Mouse (Mus musculus): ENCODE data around the gene Grik1.

Gene Grik1

DNA sequence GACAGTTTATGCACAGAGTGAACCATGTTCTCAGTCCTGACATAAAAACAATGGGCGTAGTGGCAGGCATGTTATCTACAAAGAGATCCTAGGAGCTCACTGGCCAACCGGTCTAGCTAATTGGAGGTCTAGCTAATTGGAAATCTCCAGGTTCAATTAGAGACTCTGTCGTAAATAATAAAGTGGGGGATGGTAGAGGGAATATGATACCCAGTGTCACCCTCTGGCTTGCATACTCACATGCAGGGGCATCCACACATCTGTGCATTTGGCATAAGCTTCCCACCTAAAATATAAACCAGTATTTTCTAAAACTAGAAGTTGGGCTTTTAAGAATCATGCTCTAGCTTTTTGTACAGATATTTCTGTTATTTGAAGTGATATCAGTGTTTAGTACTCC lies 229.1 kb downstream of the Grik1 start:
- no peaks in the 10 kb centered on the region for H3K9me3 ChIP-seq (ENCODE audit: low read length)
- H3K4me1 ChIP-seq (replicated peaks; ENCODE audit: low read depth, low read length) = no peaks in the 10 kb centered on the region
- H3K27me3 ChIP-seq (ENCODE audit: insufficient read depth, low read length) = no peaks in the 10 kb centered on the region
- no peak overlapping the region for H3K4me3 ChIP-seq (replicated peaks; ENCODE audit: low read length)
- no peaks in the 10 kb centered on the region for H3K36me3 ChIP-seq (ENCODE audit: insufficient read depth, low read length)
- no peak for TF ChIP-seq POU5F1 (IDR thresholded peaks at IDR 0.05; ENCODE audit: borderline replicate concordance, low read length)
- no peak for TF ChIP-seq CTCF (conservative IDR thresholded peaks at IDR 0.05; ENCODE audit: low read length)
- TF ChIP-seq NANOG (IDR thresholded peaks at IDR 0.05; ENCODE audit: borderline replicate concordance, low read length) = no peak

- H3K4me1 ChIP-seq (replicated peaks; ENCODE audit: low read depth, low read length) = 0 out of 2 replicates have a peak, but pooled peaks cover 7% of the 10 kb centered on the region
Measured at GRCm38 (mm10) chr16:88048121-88048520, 241.9 kb downstream of the Grik1 start.

GRCm38 (mm10) chr16:88044321-88044720 lies 245.7 kb downstream of the Grik1 start:
- Histone ChIP-seq H3K4me3 (replicated peaks; ENCODE audit: low read length) (no peak overlapping the region), H3K9me3 (ENCODE audit: low read length) (no peaks in the 10 kb centered on the region), H3K36me3 (ENCODE audit: insufficient read depth, low read length) (no peaks in the 10 kb centered on the region), H3K4me1 (replicated peaks; ENCODE audit: low read depth, low read length) (no peaks in the 10 kb centered on the region), H3K27me3 (ENCODE audit: insufficient read depth, low read length) (no peaks in the 10 kb centered on the region)
- TF ChIP-seq CTCF (conservative IDR thresholded peaks at IDR 0.05; ENCODE audit: low read length) = no peak
- no peak for TF ChIP-seq NANOG (IDR thresholded peaks at IDR 0.05; ENCODE audit: borderline replicate concordance, low read length)
- no peak for TF ChIP-seq POU5F1 (IDR thresholded peaks at IDR 0.05; ENCODE audit: borderline replicate concordance, low read length)

More at GRCm38 (mm10) chr16:88048121-88048520, 241.9 kb downstream of the Grik1 start:
- no peaks in the 10 kb centered on the region for H3K9me3 ChIP-seq (ENCODE audit: low read length)
- TF ChIP-seq CTCF (conservative IDR thresholded peaks at IDR 0.05; ENCODE audit: low read length) (no peak), POU5F1 (IDR thresholded peaks at IDR 0.05; ENCODE audit: borderline replicate concordance, low read length) (no peak), NANOG (IDR thresholded peaks at IDR 0.05; ENCODE audit: borderline replicate concordance, low read length) (no peak)
- H3K36me3 ChIP-seq (ENCODE audit: insufficient read depth, low read length) = no peaks in the 10 kb centered on the region
- no peak overlapping the region for H3K4me3 ChIP-seq (replicated peaks; ENCODE audit: low read length)
- no peaks in the 10 kb centered on the region for H3K27me3 ChIP-seq (ENCODE audit: insufficient read depth, low read length)

- TF ChIP-seq NANOG (IDR thresholded peaks at IDR 0.05; ENCODE audit: borderline replicate concordance, low read length) (no peak), POU5F1 (IDR thresholded peaks at IDR 0.05; ENCODE audit: borderline replicate concordance, low read length) (no peak), CTCF (conservative IDR thresholded peaks at IDR 0.05; ENCODE audit: low read length) (no peak)
- Histone ChIP-seq H3K4me3 (replicated peaks; ENCODE audit: low read length) (no peak overlapping the region), H3K27me3 (ENCODE audit: insufficient read depth, low read length) (no peaks in the 10 kb centered on the region), H3K4me1 (replicated peaks; ENCODE audit: low read depth, low read length) (no peaks in the 10 kb centered on the region), H3K9me3 (ENCODE audit: low read length) (no peaks in the 10 kb centered on the region), H3K36me3 (ENCODE audit: insufficient read depth, low read length) (no peaks in the 10 kb centered on the region)
Measured at GRCm38 (mm10) chr16:88042458-88042857, 247.6 kb downstream of the Grik1 start.

GRCm38 (mm10) chr16:88038503-88039091 lies 251.5 kb downstream of the Grik1 start:
- Histone ChIP-seq H3K9me3 (ENCODE audit: low read length) (no peaks in the 10 kb centered on the region), H3K27me3 (ENCODE audit: insufficient read depth, low read length) (no peaks in the 10 kb centered on the region), H3K4me1 (replicated peaks; ENCODE audit: low read depth, low read length) (no peaks in the 10 kb centered on the region), H3K36me3 (ENCODE audit: insufficient read depth, low read length) (no peaks in the 10 kb centered on the region), H3K4me3 (replicated peaks; ENCODE audit: low read length) (no peak overlapping the region)
- TF ChIP-seq NANOG (IDR thresholded peaks at IDR 0.05; ENCODE audit: borderline replicate concordance, low read length) (no peak), CTCF (conservative IDR thresholded peaks at IDR 0.05; ENCODE audit: low read length) (no peak), POU5F1 (IDR thresholded peaks at IDR 0.05; ENCODE audit: borderline replicate concordance, low read length) (no peak)

DNA sequence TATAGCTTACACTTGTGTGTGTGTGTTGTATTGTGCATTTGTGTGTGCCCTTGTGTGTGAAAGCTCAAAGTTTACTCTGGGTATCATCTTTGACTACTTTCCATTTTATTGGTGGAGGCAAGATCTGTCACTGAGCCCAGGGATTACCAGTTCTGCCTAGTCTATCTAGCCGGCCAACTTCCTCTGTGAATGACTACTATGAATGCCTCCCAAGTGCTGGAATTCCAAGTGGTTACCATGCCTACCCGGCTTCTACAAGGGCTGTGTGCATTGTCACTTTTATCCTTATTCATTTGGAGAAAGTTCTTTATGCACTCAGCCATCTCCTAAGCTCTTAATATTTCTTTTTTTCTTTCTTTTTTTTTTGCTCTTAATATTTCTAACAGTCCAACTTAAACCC lies 301.3 kb downstream of the Grik1 start:
- no peaks in the 10 kb centered on the region for H3K27me3 ChIP-seq (ENCODE audit: insufficient read depth, low read length)
- no peaks in the 10 kb centered on the region for H3K9me3 ChIP-seq (ENCODE audit: low read length)
- H3K4me1 ChIP-seq (replicated peaks; ENCODE audit: low read depth, low read length) = no peaks in the 10 kb centered on the region
- TF ChIP-seq POU5F1 (IDR thresholded peaks at IDR 0.05; ENCODE audit: borderline replicate concordance, low read length) (no peak), NANOG (IDR thresholded peaks at IDR 0.05; ENCODE audit: borderline replicate concordance, low read length) (no peak), CTCF (conservative IDR thresholded peaks at IDR 0.05; ENCODE audit: low read length) (no peak)
- H3K36me3 ChIP-seq (ENCODE audit: insufficient read depth, low read length) = no peaks in the 10 kb centered on the region
- no peak overlapping the region for H3K4me3 ChIP-seq (replicated peaks; ENCODE audit: low read length)

- no peaks in the 10 kb centered on the region for H3K4me1 ChIP-seq (replicated peaks; ENCODE audit: low read depth, low read length)
Measured at GRCm38 (mm10) chr16:87984201-87984870, 305.7 kb downstream of the Grik1 start.

DNA sequence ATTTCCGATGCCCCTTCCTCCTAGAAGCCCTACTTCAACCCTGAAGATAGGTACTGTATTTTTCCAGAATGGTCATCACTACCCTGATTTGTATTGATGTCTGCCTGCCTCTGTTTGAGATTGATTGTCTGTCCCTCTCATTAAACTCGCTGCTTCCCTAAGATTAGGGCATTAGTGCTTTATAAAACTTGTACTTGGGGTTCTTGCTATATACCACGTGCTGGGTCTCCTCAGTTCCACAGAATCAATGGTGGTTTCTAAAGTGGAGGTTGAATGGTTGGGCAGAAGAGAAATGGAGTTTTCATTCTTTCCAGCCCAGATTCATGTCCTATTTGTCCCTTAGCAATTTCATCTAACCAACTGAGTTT lies 316.0 kb downstream of the Grik1 start:
- no peaks in the 10 kb centered on the region for H3K27me3 ChIP-seq (ENCODE audit: insufficient read depth, low read length)
- H3K36me3 ChIP-seq (ENCODE audit: insufficient read depth, low read length) = no peaks in the 10 kb centered on the region
- H3K4me1 ChIP-seq (replicated peaks; ENCODE audit: low read depth, low read length) = no peaks in the 10 kb centered on the region
- no peaks in the 10 kb centered on the region for H3K9me3 ChIP-seq (ENCODE audit: low read length)
- TF ChIP-seq CTCF (conservative IDR thresholded peaks at IDR 0.05; ENCODE audit: low read length) (no peak), POU5F1 (IDR thresholded peaks at IDR 0.05; ENCODE audit: borderline replicate concordance, low read length) (no peak), NANOG (IDR thresholded peaks at IDR 0.05; ENCODE audit: borderline replicate concordance, low read length) (no peak)
- H3K4me3 ChIP-seq (replicated peaks; ENCODE audit: low read length) = no peak overlapping the region

More at GRCm38 (mm10) chr16:87984201-87984870, 305.7 kb downstream of the Grik1 start:
- H3K27me3 ChIP-seq (ENCODE audit: insufficient read depth, low read length) = no peaks in the 10 kb centered on the region
- no peaks in the 10 kb centered on the region for H3K9me3 ChIP-seq (ENCODE audit: low read length)
- H3K36me3 ChIP-seq (ENCODE audit: insufficient read depth, low read length) = no peaks in the 10 kb centered on the region
- no peak overlapping the region for H3K4me3 ChIP-seq (replicated peaks; ENCODE audit: low read length)
- TF ChIP-seq CTCF (conservative IDR thresholded peaks at IDR 0.05; ENCODE audit: low read length) (no peak), POU5F1 (IDR thresholded peaks at IDR 0.05; ENCODE audit: borderline replicate concordance, low read length) (no peak), NANOG (IDR thresholded peaks at IDR 0.05; ENCODE audit: borderline replicate concordance, low read length) (no peak)
